Comparison of ENCODE assay signal across 8 mouse cellular contexts in genomic region chr13:115101355-115102191, GRCm38 (mm10). TPM values are rescaled to one million over a fixed set of nuclear protein-coding genes. Genes with fewer than 3 reads are reported as not detected.
DNase-seq lines count a peak whose midpoint lies in the region; ATAC-seq and TF ChIP-seq lines count a peak whose summit lies in the region.

Gene Gm49395, minus strand, starts transcription at chr13:115101921.
Gene Itga1, minus strand, starts transcription at chr13:115101964.

- WGBS in forebrain, embryonic 16.5 days = 1% methylated on average over 39 of the region's 39 CpGs
- WGBS in large intestine, adult 2 months = under 1% methylated on average over 39 of the region's 39 CpGs
- under 1% methylated on average over 39 of the region's 39 CpGs for WGBS in lung, embryonic 14.5 days
- WGBS in neural tube, embryonic 15.5 days = under 1% methylated on average over 39 of the region's 39 CpGs

- TF ChIP-seq POLR2A in ES-Bruce4 (IDR thresholded peaks at IDR 0.05; ENCODE audit: insufficient read depth, low read length) = no peak
- TF ChIP-seq POLR2A in brain, embryonic 14.5 days (IDR thresholded peaks at IDR 0.05; ENCODE audit: borderline replicate concordance, extremely low read depth, insufficient read depth, insufficient read length, poor library complexity, severe bottlenecking) = no peak

- no peaks in the 10 kb centered on the region; the same call in 1 of the 2 replicates for H3K27me3 ChIP-seq in ES-Bruce4 (ENCODE audit: control insufficient read depth, insufficient read depth, low read length, poor library complexity, severe bottlenecking)
- peaks cover 3% of the 10 kb centered on the region; the same call in 1 of the 2 replicates for H3K27me3 ChIP-seq in forebrain, embryonic 16.5 days (replicated peaks; ENCODE audit: control insufficient read depth, insufficient read depth, low read length)
- H3K27me3 ChIP-seq in lung, embryonic 14.5 days (ENCODE audit: insufficient read depth, low read length) = peaks cover 4% of the 10 kb centered on the region; the same call in 1 of the 2 replicates
- peaks cover 25% of the 10 kb centered on the region for H3K27me3 ChIP-seq in neural tube, embryonic 15.5 days (replicated peaks)

- intact Hi-C loops in heart, postnatal 25 days (cut with DNase I) = loop anchor here (5.0 kb wide), 2 partner anchors 114 to 121 kb away; no protein-coding TSS in a partner anchor

- no peak within 1 kb of the TSS for H3K27ac ChIP-seq in ES-Bruce4 (ENCODE audit: insufficient read depth, low read length)
- no peak within 1 kb of the TSS for H3K27ac ChIP-seq in forebrain, embryonic 16.5 days (ENCODE audit: low read length)
- H3K27ac ChIP-seq in lung, embryonic 14.5 days (ENCODE audit: low read depth) = peak within 1 kb of the TSS; percentile 87
- peak within 1 kb of the TSS; percentile 69 for H3K27ac ChIP-seq in neural tube, embryonic 15.5 days (replicated peaks)

- TF ChIP-seq EP300 in ES-Bruce4 (IDR thresholded peaks at IDR 0.05; ENCODE audit: insufficient read depth, low read depth, low read length) = no peak

- peak; percentile 77 for DNase-seq in brain, embryonic 14.5 days (ENCODE audit: low read depth)
- peak; percentile 77 for DNase-seq in heart, postnatal 25 days (ENCODE audit: low spot score)
- DNase-seq in large intestine, adult 2 months (ENCODE audit: low read depth, low spot score) = peak; percentile 77
- DNase-seq in lung, embryonic 14.5 days = peak; percentile 96
- DNase-seq in urinary bladder, postnatal 14 days (ENCODE audit: low spot score) = peak; percentile 80

- H3K36me3 ChIP-seq in ES-Bruce4 (ENCODE audit: control insufficient read depth, insufficient read depth, low read length, poor library complexity, severe bottlenecking) = no peaks in the 10 kb centered on the region
- H3K36me3 ChIP-seq in forebrain, embryonic 16.5 days (ENCODE audit: control insufficient read depth, insufficient read depth) = no peaks in the 10 kb centered on the region
- H3K36me3 ChIP-seq in lung, embryonic 14.5 days (ENCODE audit: insufficient read depth) = no peaks in the 10 kb centered on the region
- H3K36me3 ChIP-seq in neural tube, embryonic 15.5 days = no peaks in the 10 kb centered on the region

- H3K9ac ChIP-seq in ES-Bruce4 (ENCODE audit: low read depth, poor library complexity, severe bottlenecking) = peak within 1 kb of the TSS; percentile 19
- peak within 1 kb of the TSS; percentile 61 for H3K9ac ChIP-seq in forebrain, embryonic 16.5 days (replicated peaks; ENCODE audit: low read depth, low read length)
- peak within 1 kb of the TSS; percentile 73 for H3K9ac ChIP-seq in lung, embryonic 14.5 days
- peak within 1 kb of the TSS; percentile 40 for H3K9ac ChIP-seq in neural tube, embryonic 15.5 days (replicated peaks)

- H3K4me1 ChIP-seq in ES-Bruce4 (ENCODE audit: control insufficient read depth, insufficient read depth, low read length) = no peaks in the 10 kb centered on the region
- H3K4me1 ChIP-seq in forebrain, embryonic 16.5 days (replicated peaks; ENCODE audit: control insufficient read depth, insufficient read depth, low read length) = peaks cover 12% of the 10 kb centered on the region
- H3K4me1 ChIP-seq in lung, embryonic 14.5 days (ENCODE audit: insufficient read depth) = 0 out of 2 replicates have a peak, but pooled peaks cover 3% of the 10 kb centered on the region
- peaks cover 13% of the 10 kb centered on the region for H3K4me1 ChIP-seq in neural tube, embryonic 15.5 days

- no peak for TF ChIP-seq CTCF in ES-Bruce4 (IDR thresholded peaks at IDR 0.05; ENCODE audit: low read depth, low read length)
- TF ChIP-seq CTCF in brain, embryonic 14.5 days (IDR thresholded peaks at IDR 0.05; ENCODE audit: borderline replicate concordance, extremely low read depth, insufficient read depth, insufficient read length) = no peak
- 0 out of 2 replicates have a peak, but pooled peaks have one; percentile 12 for TF ChIP-seq CTCF in lung, embryonic 14.5 days (IDR thresholded peaks at IDR 0.05; ENCODE audit: low read depth)

- ATAC-seq in forebrain, embryonic 16.5 days = peak; percentile 72
- ATAC-seq in lung, embryonic 14.5 days (ENCODE audit: insufficient read depth) = peak; percentile 93
- ATAC-seq in neural tube, embryonic 15.5 days (ENCODE audit: low FRiP score) = peak; percentile 72

- H3K9me3 ChIP-seq in ES-Bruce4 (replicated peaks; ENCODE audit: control insufficient read depth, insufficient read depth, low read length, poor library complexity, severe bottlenecking) = peaks cover 8% of the 10 kb centered on the region; the same call in 1 of the 2 replicates
- no peaks in the 10 kb centered on the region for H3K9me3 ChIP-seq in forebrain, embryonic 16.5 days (ENCODE audit: control insufficient read depth, low read length)
- no peaks in the 10 kb centered on the region; the same call in 1 of the 2 replicates for H3K9me3 ChIP-seq in lung, embryonic 14.5 days (ENCODE audit: low read depth, low read length)
- no peaks in the 10 kb centered on the region for H3K9me3 ChIP-seq in neural tube, embryonic 15.5 days (replicated peaks)

- peak within 1 kb of the TSS; percentile 97 for H3K4me2 ChIP-seq in forebrain, embryonic 16.5 days (ENCODE audit: low read length)
- peak within 1 kb of the TSS; percentile 79 for H3K4me2 ChIP-seq in lung, embryonic 14.5 days
- peak within 1 kb of the TSS; percentile 98 for H3K4me2 ChIP-seq in neural tube, embryonic 15.5 days

- H3K4me3 ChIP-seq in ES-Bruce4 (ENCODE audit: low read depth, low read length) = peak within 1 kb of the TSS; percentile 58
- peak within 1 kb of the TSS; percentile 55 for H3K4me3 ChIP-seq in forebrain, embryonic 16.5 days (replicated peaks; ENCODE audit: low read length)
- peak within 1 kb of the TSS; percentile 66 for H3K4me3 ChIP-seq in lung, embryonic 14.5 days (ENCODE audit: low read depth, low read length)
- H3K4me3 ChIP-seq in neural tube, embryonic 15.5 days (replicated peaks) = peak within 1 kb of the TSS; percentile 53

RNA-seq across cellular contexts. Expression of gene Gm49395, which starts in this region (rescaled TPM):
- polyA plus RNA-seq in ES-Bruce4 (2011; ENCODE audit: insufficient read depth, insufficient read length, low read depth, missing spikeins) = 7.0 TPM in 1 of 2 replicates, not detected in the other
- 0.92 and 1.1 TPM in 2 replicates for polyA plus RNA-seq in brain, embryonic 14.5 days (2012; rRNA removed)
- 1.8 and 2.1 TPM in 2 replicates for polyA plus RNA-seq in forebrain, embryonic 16.5 days (2015; fragmentation: Nextera tagmentation; extraction: Ambion mirVana)
- 10 to 100 TPM; 11.2 to 12.7 TPM for total RNA-seq in heart, postnatal 25 days (2021)
- polyA plus RNA-seq in large intestine, adult 2 months (2012; rRNA removed) = 3.3 and 3.6 TPM in 2 replicates
- polyA plus RNA-seq in lung, embryonic 14.5 days (2014; fragmentation: Nextera tagmentation; extraction: Ambion mirVana) = 6.8 and 8.3 TPM in 2 replicates
- 2.9 and 4.6 TPM in 2 replicates for polyA plus RNA-seq in neural tube, embryonic 15.5 days (2015; fragmentation: Nextera tagmentation; extraction: Ambion mirVana)

RNA-seq across cellular contexts. Expression of gene Itga1, which starts in this region (rescaled TPM):
- polyA plus RNA-seq in ES-Bruce4 (2011; ENCODE audit: insufficient read depth, insufficient read length, low read depth, missing spikeins) = 5.0 and 5.2 TPM in 2 replicates
- 2.0 and 3.8 TPM in 2 replicates for polyA plus RNA-seq in brain, embryonic 14.5 days (2012; rRNA removed)
- 6.6 and 6.8 TPM in 2 replicates for polyA plus RNA-seq in forebrain, embryonic 16.5 days (2015; fragmentation: Nextera tagmentation; extraction: Ambion mirVana)
- 10 to 100 TPM; 41.1 to 45.2 TPM for total RNA-seq in heart, postnatal 25 days (2021)
- polyA plus RNA-seq in large intestine, adult 2 months (2012; rRNA removed) = 3.6 and 8.5 TPM in 2 replicates
- 36.2 and 36.7 TPM in 2 replicates for polyA plus RNA-seq in lung, embryonic 14.5 days (2014; fragmentation: Nextera tagmentation; extraction: Ambion mirVana)
- 7.0 and 8.7 TPM in 2 replicates for polyA plus RNA-seq in neural tube, embryonic 15.5 days (2015; fragmentation: Nextera tagmentation; extraction: Ambion mirVana)

Comparison
In these comparisons a context has a peak if more than half of its experiments do, and no peak if none do; other contexts are left out.
1. H3K27ac ChIP-seq: peak in lung, embryonic 14.5 days (single experiment) and neural tube, embryonic 15.5 days (single experiment); none in ES-Bruce4 (single experiment) and forebrain, embryonic 16.5 days (single experiment).
2. H3K9ac ChIP-seq: peak in every context shown above with its lines; median percentile 73 in lung, embryonic 14.5 days; 61 in forebrain, embryonic 16.5 days; 40 in neural tube, embryonic 15.5 days; 19 in ES-Bruce4.
3. Peak in every context shown above with its lines, with median percentiles within 50 percentile points of each other: H3K4me3 ChIP-seq, DNase-seq, ATAC-seq and H3K4me2 ChIP-seq.